Mouse (Mus musculus): ENCODE results near the gene Zbed5. TPM values are rescaled to one million over a fixed set of nuclear protein-coding genes. Genes with fewer than 3 reads are reported as not detected.
A peak's percentile ranks its signal among the peaks of the same experiment; 100 is the strongest.

Gene Zbed5
- polyA plus RNA-seq (2015; fragmentation: Nextera tagmentation; extraction: Ambion mirVana) = 0.62 and 0.69 TPM in 2 replicates

GRCm38 (mm10) chr5:129895198-129896088 is at the start of gene Zbed5:
Zbed5 (plus strand) TSS chr5:129895723.
- H3K4me2 ChIP-seq = peak within 1 kb of the TSS; percentile 96
- peak; percentile 98 for ATAC-seq (ENCODE audit: insufficient read depth)
- H3K9me3 ChIP-seq (replicated peaks) = no peaks in the 10 kb centered on the region
- whole genome bisulfite sequencing (ENCODE audit: insufficient replicate concordance) = 2% methylated on average over 44 of the region's 44 CpGs
- peaks cover 17% of the 10 kb centered on the region for H3K4me1 ChIP-seq (replicated peaks)
- H3K27ac ChIP-seq (replicated peaks) = no peak within 1 kb of the TSS
- peak within 1 kb of the TSS; percentile 64 for H3K4me3 ChIP-seq (replicated peaks)
- H3K36me3 ChIP-seq (replicated peaks) = no peaks in the 10 kb centered on the region
- H3K27me3 ChIP-seq = no peaks in the 10 kb centered on the region
- H3K9ac ChIP-seq = peak within 1 kb of the TSS; percentile 49

- H3K36me3 ChIP-seq (replicated peaks) = peaks cover 36% of the 10 kb centered on the region
- 6% methylated on average over 22 of the region's 22 CpGs for WGBS (ENCODE audit: insufficient replicate concordance)
- no peaks in the 10 kb centered on the region for H3K9me3 ChIP-seq (replicated peaks)
- H3K4me2 ChIP-seq = peak within 1 kb of the TSS; percentile 83
- H3K4me3 ChIP-seq (replicated peaks) = peak within 1 kb of the TSS; percentile 74
- H3K27ac ChIP-seq (replicated peaks) = peak within 1 kb of the TSS; percentile 80
- ATAC-seq (ENCODE audit: insufficient read depth) = peak; percentile 98
- peak within 1 kb of the TSS; percentile 71 for H3K9ac ChIP-seq
- peaks cover 20% of the 10 kb centered on the region for H3K4me1 ChIP-seq (replicated peaks)
- no peaks in the 10 kb centered on the region for H3K27me3 ChIP-seq
These were observed 48.6 kb upstream of the Zbed5 start, which contains the start of gene Sumf2 for GRCm38 (mm10) chr5:129846752-129847557. Sumf2 (plus strand) TSS chr5:129846986.

GRCm38 (mm10) chr5:129847558-129847820 is 48.0 kb upstream of the Zbed5 start:
- peak overlapping the region; percentile 71 for H3K9ac ChIP-seq
- no peak overlapping the region for H3K27ac ChIP-seq (replicated peaks)
- ATAC-seq (ENCODE audit: insufficient read depth) = no peak
- H3K9me3 ChIP-seq (replicated peaks) = no peaks in the 10 kb centered on the region
- peak overlapping the region; percentile 74 for H3K4me3 ChIP-seq (replicated peaks)
- peaks cover 20% of the 10 kb centered on the region for H3K4me1 ChIP-seq (replicated peaks)
- no peaks in the 10 kb centered on the region for H3K27me3 ChIP-seq
- 34% methylated on average over 8 of the region's 8 CpGs for WGBS (ENCODE audit: insufficient replicate concordance)
- H3K4me2 ChIP-seq = peak overlapping the region; percentile 83
- H3K36me3 ChIP-seq (replicated peaks) = peaks cover 36% of the 10 kb centered on the region

GRCm38 (mm10) chr5:129855163-129855562 is 40.4 kb upstream of the Zbed5 start:
- no peak for ATAC-seq (ENCODE audit: insufficient read depth)
- WGBS (ENCODE audit: insufficient replicate concordance) = 61% methylated on average over 5 of the region's 5 CpGs
- Histone ChIP-seq H3K9ac (no peak overlapping the region), H3K4me3 (replicated peaks) (no peak overlapping the region), H3K27ac (replicated peaks) (no peak overlapping the region), H3K9me3 (replicated peaks) (no peaks in the 10 kb centered on the region), H3K4me2 (no peak overlapping the region), H3K36me3 (replicated peaks) (peaks cover 56% of the 10 kb centered on the region), H3K27me3 (no peaks in the 10 kb centered on the region), H3K4me1 (replicated peaks) (no peaks in the 10 kb centered on the region)

GRCm38 (mm10) chr5:129856414-129856813 is 39.1 kb upstream of the Zbed5 start:
- Histone ChIP-seq H3K4me1 (replicated peaks) (no peaks in the 10 kb centered on the region), H3K4me2 (no peak overlapping the region), H3K27ac (replicated peaks) (no peak overlapping the region), H3K9ac (no peak overlapping the region), H3K36me3 (replicated peaks) (peaks cover 54% of the 10 kb centered on the region), H3K27me3 (no peaks in the 10 kb centered on the region), H3K9me3 (replicated peaks) (no peaks in the 10 kb centered on the region), H3K4me3 (replicated peaks) (no peak overlapping the region)
- no peak for ATAC-seq (ENCODE audit: insufficient read depth)
- WGBS (ENCODE audit: insufficient replicate concordance) = 79% methylated on average over 5 of the region's 5 CpGs

GRCm38 (mm10) chr5:129862325-129862724 is 33.2 kb upstream of the Zbed5 start:
- ATAC-seq (ENCODE audit: insufficient read depth) = no peak
- 82% methylated on average over 6 of the region's 6 CpGs for WGBS (ENCODE audit: insufficient replicate concordance)
- Histone ChIP-seq H3K27me3 (no peaks in the 10 kb centered on the region), H3K27ac (replicated peaks) (no peak overlapping the region), H3K4me3 (replicated peaks) (no peak overlapping the region), H3K36me3 (replicated peaks) (peaks cover 35% of the 10 kb centered on the region), H3K4me1 (replicated peaks) (peaks cover 9% of the 10 kb centered on the region), H3K9ac (no peak overlapping the region), H3K4me2 (no peak overlapping the region), H3K9me3 (replicated peaks) (no peaks in the 10 kb centered on the region)

- no peak for ATAC-seq (ENCODE audit: insufficient read depth)
- Histone ChIP-seq H3K4me2 (peak overlapping the region; percentile 20; the same call in 1 of the 2 replicates), H3K4me1 (replicated peaks) (peaks cover 9% of the 10 kb centered on the region), H3K27me3 (no peaks in the 10 kb centered on the region), H3K9ac (no peak overlapping the region), H3K9me3 (replicated peaks) (no peaks in the 10 kb centered on the region), H3K4me3 (replicated peaks) (no peak overlapping the region), H3K36me3 (replicated peaks) (peaks cover 20% of the 10 kb centered on the region), H3K27ac (replicated peaks) (no peak overlapping the region)
- WGBS (ENCODE audit: insufficient replicate concordance) = 10% methylated on average over 18 of the region's 18 CpGs
These were observed 31.1 kb upstream of the Zbed5 start for GRCm38 (mm10) chr5:129864467-129864866.

- peaks cover 13% of the 10 kb centered on the region for H3K36me3 ChIP-seq (replicated peaks)
- H3K27ac ChIP-seq (replicated peaks) = no peak overlapping the region
- H3K27me3 ChIP-seq = no peaks in the 10 kb centered on the region
- H3K4me2 ChIP-seq = no peak overlapping the region
- no peak overlapping the region for H3K9ac ChIP-seq
- WGBS (ENCODE audit: insufficient replicate concordance) = 65% methylated on average over 12 of the region's 12 CpGs
- H3K9me3 ChIP-seq (replicated peaks) = no peaks in the 10 kb centered on the region
- peaks cover 9% of the 10 kb centered on the region for H3K4me1 ChIP-seq (replicated peaks)
- no peak overlapping the region for H3K4me3 ChIP-seq (replicated peaks)
- ATAC-seq (ENCODE audit: insufficient read depth) = no peak
These were observed 29.7 kb upstream of the Zbed5 start for GRCm38 (mm10) chr5:129865841-129866240.

- Histone ChIP-seq H3K27me3 (no peaks in the 10 kb centered on the region), H3K36me3 (replicated peaks) (no peaks in the 10 kb centered on the region), H3K9ac (no peak overlapping the region), H3K4me3 (replicated peaks) (no peak overlapping the region), H3K4me2 (no peak overlapping the region), H3K4me1 (replicated peaks) (peaks cover 4% of the 10 kb centered on the region), H3K27ac (replicated peaks) (no peak overlapping the region), H3K9me3 (replicated peaks) (no peaks in the 10 kb centered on the region)
- ATAC-seq (ENCODE audit: insufficient read depth) = no peak
- 76% methylated on average over 19 of the region's 19 CpGs for WGBS (ENCODE audit: insufficient replicate concordance)
These were observed 26.1 kb upstream of the Zbed5 start for GRCm38 (mm10) chr5:129869238-129869995.

GRCm38 (mm10) chr5:129871238-129871637 is 24.3 kb upstream of the Zbed5 start:
- no peaks in the 10 kb centered on the region for H3K9me3 ChIP-seq (replicated peaks)
- H3K4me1 ChIP-seq (replicated peaks) = no peaks in the 10 kb centered on the region
- no peaks in the 10 kb centered on the region for H3K27me3 ChIP-seq
- WGBS (ENCODE audit: insufficient replicate concordance) = 61% methylated on average over 2 of the region's 2 CpGs
- H3K9ac ChIP-seq = no peak overlapping the region
- H3K4me2 ChIP-seq = no peak overlapping the region
- no peak overlapping the region for H3K27ac ChIP-seq (replicated peaks)
- ATAC-seq (ENCODE audit: insufficient read depth) = no peak
- no peaks in the 10 kb centered on the region for H3K36me3 ChIP-seq (replicated peaks)
- H3K4me3 ChIP-seq (replicated peaks) = no peak overlapping the region

GRCm38 (mm10) chr5:129873942-129874341 is 21.6 kb upstream of the Zbed5 start:
- no peaks in the 10 kb centered on the region for H3K27me3 ChIP-seq
- no peaks in the 10 kb centered on the region for H3K9me3 ChIP-seq (replicated peaks)
- no peaks in the 10 kb centered on the region for H3K36me3 ChIP-seq (replicated peaks)
- WGBS (ENCODE audit: insufficient replicate concordance) = 69% methylated on average over 12 of the region's 12 CpGs
- no peaks in the 10 kb centered on the region for H3K4me1 ChIP-seq (replicated peaks)
- no peak overlapping the region for H3K9ac ChIP-seq
- no peak overlapping the region for H3K4me2 ChIP-seq
- ATAC-seq (ENCODE audit: insufficient read depth) = no peak
- H3K4me3 ChIP-seq (replicated peaks) = no peak overlapping the region
- H3K27ac ChIP-seq (replicated peaks) = no peak overlapping the region
